Mouse (Mus musculus) liver, embryonic 14 days (tissue): ENCODE results near the gene Stxbp5. TPM values are rescaled to one million over a fixed set of nuclear protein-coding genes. Genes with fewer than 3 reads are reported as not detected.

Experiments used
- polyA plus RNA-seq: library from polyadenylated mRNA; depleted of rRNA; stranded (reverse); fragments of >200 nt; gene quantifications from 2 replicates; pipeline ENCODE4 v1.2.3, GENCODE M21; 2012; rRNA removed

The Stxbp5 gene
- 4.6 and 4.9 TPM in 2 replicates for polyA plus RNA-seq

GRCm38 (mm10) chr10:9901071-9901696, at the start of gene Stxbp5:
Gene Stxbp5 (minus strand): TSS chr10:9901079.

Other genes starting within 250 kb of the Stxbp5 start
- 0.45 TPM in 2 replicates for gene Samd5, start 225.9 kb downstream of the Stxbp5 start, polyA plus RNA-seq